Mouse (Mus musculus) layer of hippocampus, adult 2 months (tissue): Measurements from ENCODE around the gene Col28a1. TPM values are rescaled to one million over a fixed set of nuclear protein-coding genes. Genes with fewer than 3 reads are reported as not detected.

Experiments
- DNase-seq, 2 experiments: peaks; one replicate each; pipeline ENCODE4 v3.0.0; 2022; ENCODE audit warnings: low spot score in 2 of 2
- H3K27ac ChIP-seq: fragments of 200-600 bp; 2 replicates; pipeline ENCODE4 v1.8.1; 2022
- H3K4me3 ChIP-seq: fragments of 200-600 bp; 2 replicates; pipeline ENCODE4 v1.8.1; 2022; ENCODE audit warnings: mild to moderate bottlenecking
- CTCF ChIP-seq: fragments of 200-600 bp; conservative IDR thresholded peaks from 2 replicates; pipeline ENCODE4 v1.8.1; 2022; ENCODE audit warnings: antibody characterized with exemption, mild to moderate bottlenecking, moderate library complexity
- total RNA-seq, 2 experiments: library from RNA; stranded (reverse); gene quantifications; 2 replicates each; pipeline ENCODE4 v1.2.3; 2021

Col28a1 gene
- total RNA-seq, 2 experiments from 2014 or later = 0.25 to 0.54 TPM

- no peak for DNase-seq
- H3K4me3 ChIP-seq = no peak overlapping the region
- H3K27ac ChIP-seq = no peak overlapping the region
- no peak for TF ChIP-seq CTCF
These were observed 96.6 kb downstream of the Col28a1 start for GRCm38 (mm10) chr6:8095856-8096255.

GRCm38 (mm10) chr6:8094160-8094953 lies 98.1 kb downstream of the Col28a1 start:
- H3K27ac ChIP-seq = no peak overlapping the region
- no peak for DNase-seq
- TF ChIP-seq CTCF = no peak
- H3K4me3 ChIP-seq = no peak overlapping the region

- TF ChIP-seq CTCF = no peak
- Histone ChIP-seq H3K4me3 (no peak overlapping the region), H3K27ac (no peak overlapping the region)
- DNase-seq = no peak
These were observed 98.9 kb downstream of the Col28a1 start for GRCm38 (mm10) chr6:8093556-8093955.

GRCm38 (mm10) chr6:8086847-8087246 lies 105.6 kb downstream of the Col28a1 start:
- no peak overlapping the region for H3K27ac ChIP-seq
- no peak overlapping the region for H3K4me3 ChIP-seq
- peak; percentile 15 to 26 for DNase-seq
- TF ChIP-seq CTCF = peak; percentile 86

- Histone ChIP-seq H3K4me3 (no peak overlapping the region), H3K27ac (no peak overlapping the region)
- TF ChIP-seq CTCF = no peak
- no peak for DNase-seq
These were observed 107.6 kb downstream of the Col28a1 start for GRCm38 (mm10) chr6:8084806-8085205.

GRCm38 (mm10) chr6:8083196-8083595 lies 109.2 kb downstream of the Col28a1 start:
- no peak for TF ChIP-seq CTCF
- Histone ChIP-seq H3K4me3 (no peak overlapping the region), H3K27ac (no peak overlapping the region)
- no peak for DNase-seq

- no peak for TF ChIP-seq CTCF
These were observed 114.8 kb downstream of the Col28a1 start for GRCm38 (mm10) chr6:8077572-8078146.

GRCm38 (mm10) chr6:8074914-8075313 lies 117.5 kb downstream of the Col28a1 start:
- H3K4me3 ChIP-seq = no peak overlapping the region
- DNase-seq = no peak

More at GRCm38 (mm10) chr6:8077572-8078146, 114.8 kb downstream of the Col28a1 start:
- no peak overlapping the region for H3K27ac ChIP-seq
- H3K4me3 ChIP-seq = no peak overlapping the region
- no peak for DNase-seq

GRCm38 (mm10) chr6:8068979-8069378 lies 123.4 kb downstream of the Col28a1 start:
- DNase-seq = no peak
- TF ChIP-seq CTCF = no peak
- Histone ChIP-seq H3K27ac (no peak overlapping the region), H3K4me3 (no peak overlapping the region)

More at GRCm38 (mm10) chr6:8074914-8075313, 117.5 kb downstream of the Col28a1 start:
- no peak overlapping the region for H3K27ac ChIP-seq
- no peak for TF ChIP-seq CTCF

GRCm38 (mm10) chr6:8068394-8068793 lies 124.0 kb downstream of the Col28a1 start:
- TF ChIP-seq CTCF = no peak
- H3K4me3 ChIP-seq = no peak overlapping the region
- H3K27ac ChIP-seq = no peak overlapping the region
- DNase-seq = no peak

GRCm38 (mm10) chr6:8067124-8067523 lies 125.3 kb downstream of the Col28a1 start:
- Histone ChIP-seq H3K4me3 (no peak overlapping the region), H3K27ac (no peak overlapping the region)
- no peak for TF ChIP-seq CTCF
- DNase-seq = no peak

GRCm38 (mm10) chr6:8066208-8066607 lies 126.2 kb downstream of the Col28a1 start:
- Histone ChIP-seq H3K4me3 (no peak overlapping the region), H3K27ac (no peak overlapping the region)
- peak; percentile 13 to 56 for DNase-seq
- peak; percentile 78 for TF ChIP-seq CTCF

- Histone ChIP-seq H3K4me3 (no peak overlapping the region), H3K27ac (no peak overlapping the region)
- no peak for TF ChIP-seq CTCF
- DNase-seq = no peak
These were observed 133.2 kb downstream of the Col28a1 start for GRCm38 (mm10) chr6:8059199-8059598.

- no peak for TF ChIP-seq CTCF
- no peak for DNase-seq
- Histone ChIP-seq H3K27ac (no peak overlapping the region), H3K4me3 (no peak overlapping the region)
These were observed 144.2 kb downstream of the Col28a1 start for GRCm38 (mm10) chr6:8048216-8048615.
